Mouse (Mus musculus): ENCODE results near the gene Olfr214. TPM values are rescaled to one million over a fixed set of nuclear protein-coding genes. Genes with fewer than 3 reads are reported as not detected.

The Olfr214 gene
- polyA plus RNA-seq, 1 experiment from 2014 or later, result not detected

Other genes starting within 250 kb of the Olfr214 start
- 23.2 and 24.2 TPM in 2 replicates for gene March8, start 216.2 kb upstream of the Olfr214 start, polyA plus RNA-seq (2015; fragmentation: Nextera tagmentation; extraction: Ambion mirVana)
- 0.89 and 1.7 TPM in 2 replicates for gene Alox5, start 93.1 kb upstream of the Olfr214 start, polyA plus RNA-seq (2015; fragmentation: Nextera tagmentation; extraction: Ambion mirVana)
- not detected in 2 replicates for gene Olfr211, start 65.1 kb upstream of the Olfr214 start, polyA plus RNA-seq (2015; fragmentation: Nextera tagmentation; extraction: Ambion mirVana)
- gene Olfr212, start 47.7 kb upstream of the Olfr214 start, polyA plus RNA-seq (2015; fragmentation: Nextera tagmentation; extraction: Ambion mirVana), result not detected in 2 replicates
- not detected in 2 replicates for gene Olfr213, start 15.8 kb upstream of the Olfr214 start, polyA plus RNA-seq (2015; fragmentation: Nextera tagmentation; extraction: Ambion mirVana)
- 0.80 TPM in 2 replicates for gene Gm5580, start 3.1 kb upstream of the Olfr214 start, polyA plus RNA-seq (2015; fragmentation: Nextera tagmentation; extraction: Ambion mirVana)
- gene Olfr215, start 30.0 kb downstream of the Olfr214 start, polyA plus RNA-seq (2015; fragmentation: Nextera tagmentation; extraction: Ambion mirVana), result not detected in 2 replicates
- gene Zfp422, start 74.8 kb downstream of the Olfr214 start, polyA plus RNA-seq (2015; fragmentation: Nextera tagmentation; extraction: Ambion mirVana), result 222 and 228 TPM in 2 replicates
- gene Depp1, start 96.4 kb downstream of the Olfr214 start, polyA plus RNA-seq (2015; fragmentation: Nextera tagmentation; extraction: Ambion mirVana), result 18.8 and 22.8 TPM in 2 replicates
- 10.6 and 10.7 TPM in 2 replicates for gene Rassf4, start 119.7 kb downstream of the Olfr214 start, polyA plus RNA-seq (2015; fragmentation: Nextera tagmentation; extraction: Ambion mirVana)
- gene Tmem72, start 162.7 kb downstream of the Olfr214 start, polyA plus RNA-seq (2015; fragmentation: Nextera tagmentation; extraction: Ambion mirVana), result 0.08 and 0.09 TPM in 2 replicates

All from limb, embryonic 13.5 days (tissue).